Mouse (Mus musculus): ENCODE results near the gene Kcnh2. TPM values are rescaled to one million over a fixed set of nuclear protein-coding genes. Genes with fewer than 3 reads are reported as not detected.

Gene Kcnh2
- polyA plus RNA-seq, 1 experiment from 2014 or later: 26.2 TPM

DNA sequence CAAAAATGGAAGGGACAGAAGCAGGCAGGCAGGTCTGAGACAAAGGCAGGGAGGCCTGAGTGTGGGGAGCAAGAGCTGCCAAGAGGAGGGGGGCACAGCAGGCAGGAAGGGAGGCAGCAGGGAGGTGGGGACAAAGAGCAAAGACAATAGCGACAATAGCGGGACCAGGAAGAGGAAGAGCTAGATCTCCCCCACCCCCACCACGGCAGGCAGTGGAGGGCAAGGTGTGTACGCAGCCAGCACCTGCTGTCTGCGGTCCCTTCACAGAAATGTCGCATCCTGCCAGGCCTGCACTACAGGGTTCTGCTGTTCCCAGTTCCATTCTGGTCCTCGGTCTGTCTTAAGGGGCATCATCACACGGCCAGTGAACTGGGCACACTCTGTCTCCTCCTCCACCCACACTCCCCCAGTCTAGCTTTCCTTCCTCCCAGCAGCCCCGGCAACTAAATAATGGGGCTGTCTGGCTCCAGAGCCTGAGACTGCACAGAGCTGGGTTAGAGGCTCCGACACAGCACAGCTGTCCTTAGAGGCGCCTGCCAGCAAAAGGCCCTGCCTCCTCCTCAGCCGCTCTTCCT is 6.8 kb downstream of the Kcnh2 start:
- peaks cover 96% of the 10 kb centered on the region for H3K4me1 ChIP-seq
- H3K9ac ChIP-seq: peak overlapping the region; percentile 72
- no peak for ATAC-seq (ENCODE audit: extremely low read depth, insufficient number of reproducible peaks, low FRiP score, low TSS enrichment)
- peak overlapping the region; percentile 45 for H3K4me2 ChIP-seq
- H3K9me3 ChIP-seq: no peaks in the 10 kb centered on the region
- H3K4me3 ChIP-seq: no peak overlapping the region
- 9% methylated on average over 12 of the region's 12 CpGs for WGBS
- peak overlapping the region; percentile 79 for H3K27ac ChIP-seq (replicated peaks)
- no peaks in the 10 kb centered on the region; the same call in 1 of the 2 replicates for H3K27me3 ChIP-seq (replicated peaks)
- peaks cover 46% of the 10 kb centered on the region for H3K36me3 ChIP-seq

DNA sequence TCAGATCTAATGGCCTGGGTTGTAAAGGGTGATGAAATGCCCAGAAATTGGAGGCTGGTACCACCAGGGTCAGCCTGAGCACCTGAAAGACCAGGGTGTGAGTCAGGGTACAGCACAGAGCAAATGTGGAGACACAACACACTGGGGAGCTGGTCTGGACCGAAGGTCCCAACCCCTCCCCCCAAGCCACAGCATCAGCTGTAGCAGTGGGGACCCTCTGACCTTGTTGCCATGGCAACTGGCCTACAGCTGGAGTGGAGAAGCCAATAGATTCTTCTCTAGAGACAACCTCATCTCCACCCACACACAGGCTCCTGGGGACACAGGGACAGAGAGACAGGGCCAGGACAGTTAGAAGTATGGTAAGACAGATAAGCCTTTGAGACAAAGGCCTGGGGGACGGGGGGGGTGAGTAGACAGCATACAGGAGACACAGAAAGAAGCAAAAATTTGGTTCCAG is 7.4 kb downstream of the Kcnh2 start:
- no peak overlapping the region for H3K4me3 ChIP-seq
- peak overlapping the region; percentile 45 for H3K4me2 ChIP-seq
- ATAC-seq (ENCODE audit: extremely low read depth, insufficient number of reproducible peaks, low FRiP score, low TSS enrichment): no peak
- H3K36me3 ChIP-seq: peaks cover 51% of the 10 kb centered on the region
- peaks cover 96% of the 10 kb centered on the region for H3K4me1 ChIP-seq
- H3K9me3 ChIP-seq: no peaks in the 10 kb centered on the region
- H3K9ac ChIP-seq: peak overlapping the region; percentile 72
- peak overlapping the region; percentile 79 for H3K27ac ChIP-seq (replicated peaks)
- 9% methylated on average over 2 of the region's 2 CpGs for WGBS
- H3K27me3 ChIP-seq (replicated peaks): no peaks in the 10 kb centered on the region; the same call in 1 of the 2 replicates

DNA sequence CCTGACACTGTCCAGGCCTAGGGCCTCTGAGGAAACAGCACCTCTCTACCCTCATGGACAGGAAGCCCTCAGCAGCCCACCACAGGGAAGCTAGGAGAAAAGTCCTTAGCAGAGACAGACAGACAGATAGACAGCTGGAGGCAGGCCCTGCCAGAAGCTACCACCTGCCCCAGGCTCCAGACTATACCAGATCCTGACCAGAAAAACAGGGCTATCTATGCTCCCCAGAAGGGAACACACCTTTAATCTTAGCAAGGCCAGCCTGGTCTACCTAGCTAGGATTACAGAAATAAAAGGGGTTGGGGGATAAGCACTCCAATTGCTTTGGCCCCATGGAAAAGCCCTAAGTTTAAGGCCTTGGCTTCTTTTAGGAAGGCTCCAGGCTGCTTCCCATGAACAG is 8.0 kb downstream of the Kcnh2 start:
- Histone ChIP-seq H3K27ac (replicated peaks) (peak overlapping the region; percentile 79), H3K27me3 (replicated peaks) (no peaks in the 10 kb centered on the region), H3K4me1 (peaks cover 96% of the 10 kb centered on the region), H3K4me2 (peak overlapping the region; percentile 45; the same call in 1 of the 2 replicates), H3K36me3 (peaks cover 57% of the 10 kb centered on the region), H3K9me3 (no peaks in the 10 kb centered on the region), H3K4me3 (no peak overlapping the region), H3K9ac (peak overlapping the region; percentile 72)
- ATAC-seq (ENCODE audit: extremely low read depth, insufficient number of reproducible peaks, low FRiP score, low TSS enrichment): no peak

DNA sequence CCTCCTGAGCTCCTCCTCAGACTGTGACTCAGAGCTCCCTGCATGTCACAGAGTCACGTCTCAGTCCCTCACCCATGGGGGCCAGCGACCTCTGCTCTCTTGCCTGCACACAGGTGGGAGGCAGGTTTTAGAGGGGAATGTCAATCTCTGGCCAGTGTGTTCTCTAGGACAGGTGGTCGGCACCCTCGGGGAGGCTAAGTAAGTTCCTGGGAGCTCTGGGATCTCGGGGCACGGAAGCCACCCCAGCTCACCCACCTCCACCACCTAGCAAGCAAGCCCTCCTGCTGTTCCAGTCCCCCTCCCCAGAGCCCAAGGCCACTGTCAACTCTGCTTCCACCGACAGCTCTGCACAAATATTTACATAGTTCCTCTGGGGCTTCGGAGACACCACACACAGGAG is 8.4 kb downstream of the Kcnh2 start:
- Histone ChIP-seq H3K9me3 (no peaks in the 10 kb centered on the region), H3K36me3 (peaks cover 59% of the 10 kb centered on the region), H3K9ac (peak overlapping the region; percentile 72), H3K27ac (replicated peaks) (peak overlapping the region; percentile 79), H3K4me1 (peaks cover 96% of the 10 kb centered on the region), H3K4me2 (peak overlapping the region; percentile 45), H3K27me3 (replicated peaks) (no peaks in the 10 kb centered on the region), H3K4me3 (no peak overlapping the region)
- WGBS: 32% methylated on average over 8 of the region's 8 CpGs
- no peak for ATAC-seq (ENCODE audit: extremely low read depth, insufficient number of reproducible peaks, low FRiP score, low TSS enrichment)

DNA sequence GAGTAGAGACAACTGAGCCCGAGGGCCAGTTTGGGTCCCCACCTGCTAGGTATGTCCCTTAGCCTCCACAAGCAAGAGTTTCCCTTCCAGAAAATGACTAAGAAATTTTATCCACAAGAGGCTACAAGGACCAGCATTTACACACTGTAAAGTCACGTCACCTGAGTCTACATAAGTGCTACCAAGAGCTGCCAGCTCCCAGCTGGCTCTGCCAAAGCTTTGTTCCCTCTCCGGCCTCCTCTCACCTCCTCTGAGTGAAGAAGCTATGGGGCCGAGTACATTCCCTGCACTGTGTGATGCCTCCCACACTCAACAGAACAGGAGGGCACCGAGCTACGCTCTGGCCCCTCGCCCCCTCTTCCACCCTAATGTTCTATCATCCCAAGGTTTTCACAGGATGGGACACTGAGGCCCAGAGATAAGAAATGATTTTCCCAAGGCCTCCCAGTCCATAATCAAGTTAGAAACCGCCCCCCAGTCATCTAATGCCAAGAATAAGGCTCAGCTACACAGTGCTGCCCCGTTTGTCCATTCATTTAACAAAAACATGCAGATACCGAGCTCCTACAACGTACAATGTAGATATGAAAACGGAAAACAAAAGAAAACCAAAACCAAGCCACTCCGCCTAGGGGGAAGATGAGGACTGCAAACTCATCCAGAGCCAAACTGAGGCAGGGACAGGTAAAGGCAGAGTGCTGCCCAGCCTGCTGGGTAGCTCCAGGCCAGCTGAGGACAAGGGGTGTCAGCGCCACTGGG is 9.0 kb downstream of the Kcnh2 start:
- H3K9me3 ChIP-seq: no peaks in the 10 kb centered on the region
- ATAC-seq (ENCODE audit: extremely low read depth, insufficient number of reproducible peaks, low FRiP score, low TSS enrichment): no peak
- peak overlapping the region; percentile 79 for H3K27ac ChIP-seq (replicated peaks)
- H3K4me3 ChIP-seq: no peak overlapping the region
- 46% methylated on average over 14 of the region's 14 CpGs for WGBS
- H3K4me1 ChIP-seq: peaks cover 96% of the 10 kb centered on the region
- peak overlapping the region; percentile 45 for H3K4me2 ChIP-seq
- no peaks in the 10 kb centered on the region for H3K27me3 ChIP-seq (replicated peaks)
- peak overlapping the region; percentile 72 for H3K9ac ChIP-seq
- peaks cover 55% of the 10 kb centered on the region for H3K36me3 ChIP-seq

DNA sequence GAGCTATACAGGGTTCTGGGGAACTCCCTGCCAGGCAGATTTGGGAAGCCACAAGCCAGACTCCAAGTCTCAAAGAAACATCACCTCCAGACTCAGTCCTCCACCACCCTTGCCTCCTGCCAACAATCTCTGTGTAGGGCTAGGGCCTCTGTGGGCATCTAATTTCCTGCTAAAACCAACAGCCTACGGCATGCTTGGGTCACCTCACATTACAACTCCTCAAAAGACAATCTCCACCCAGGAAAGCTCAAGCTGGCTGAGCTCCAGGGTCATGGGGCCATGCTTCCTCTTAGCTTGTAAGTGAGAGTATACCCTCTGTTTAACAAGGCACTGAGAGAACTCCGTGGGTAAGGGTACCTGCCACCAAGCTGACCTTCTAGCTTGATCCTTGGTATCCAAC is 13.6 kb downstream of the Kcnh2 start:
- Histone ChIP-seq H3K9ac (peak overlapping the region; percentile 59), H3K36me3 (peaks cover 41% of the 10 kb centered on the region), H3K4me3 (no peak overlapping the region), H3K27me3 (replicated peaks) (no peaks in the 10 kb centered on the region), H3K4me2 (peak overlapping the region; percentile 51), H3K4me1 (peaks cover 92% of the 10 kb centered on the region), H3K9me3 (no peaks in the 10 kb centered on the region), H3K27ac (replicated peaks) (peak overlapping the region; percentile 96)
- WGBS: 21% methylated on average over 2 of the region's 2 CpGs
- no peak for ATAC-seq (ENCODE audit: extremely low read depth, insufficient number of reproducible peaks, low FRiP score, low TSS enrichment)

DNA sequence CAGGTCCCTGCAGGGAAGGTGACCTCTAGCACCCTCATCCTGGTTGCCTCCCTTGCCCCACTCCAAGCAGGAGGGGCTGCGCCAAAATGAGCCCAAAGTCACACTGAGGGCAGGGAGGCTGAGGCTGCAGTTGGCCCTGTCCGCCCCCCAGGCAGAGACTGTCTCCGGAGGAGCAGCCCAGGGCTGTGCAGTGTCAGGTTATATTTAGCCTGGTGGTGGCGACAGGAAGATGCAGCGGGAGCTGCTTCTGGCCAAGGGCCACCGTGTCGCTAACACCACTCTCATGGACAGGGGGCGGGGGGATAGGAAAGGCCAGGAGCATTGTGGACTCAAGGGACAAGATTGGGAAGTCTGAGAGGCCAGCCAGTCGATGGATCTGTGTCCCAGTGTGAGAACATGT is 14.0 kb downstream of the Kcnh2 start:
- Histone ChIP-seq H3K4me1 (peaks cover 89% of the 10 kb centered on the region), H3K36me3 (peaks cover 45% of the 10 kb centered on the region), H3K9me3 (no peaks in the 10 kb centered on the region), H3K27ac (replicated peaks) (peak overlapping the region; percentile 96), H3K27me3 (replicated peaks) (no peaks in the 10 kb centered on the region), H3K4me2 (peak overlapping the region; percentile 51), H3K4me3 (no peak overlapping the region), H3K9ac (peak overlapping the region; percentile 29)
- 6% methylated on average over 9 of the region's 9 CpGs for WGBS
- ATAC-seq (ENCODE audit: extremely low read depth, insufficient number of reproducible peaks, low FRiP score, low TSS enrichment): peak; percentile 69

DNA sequence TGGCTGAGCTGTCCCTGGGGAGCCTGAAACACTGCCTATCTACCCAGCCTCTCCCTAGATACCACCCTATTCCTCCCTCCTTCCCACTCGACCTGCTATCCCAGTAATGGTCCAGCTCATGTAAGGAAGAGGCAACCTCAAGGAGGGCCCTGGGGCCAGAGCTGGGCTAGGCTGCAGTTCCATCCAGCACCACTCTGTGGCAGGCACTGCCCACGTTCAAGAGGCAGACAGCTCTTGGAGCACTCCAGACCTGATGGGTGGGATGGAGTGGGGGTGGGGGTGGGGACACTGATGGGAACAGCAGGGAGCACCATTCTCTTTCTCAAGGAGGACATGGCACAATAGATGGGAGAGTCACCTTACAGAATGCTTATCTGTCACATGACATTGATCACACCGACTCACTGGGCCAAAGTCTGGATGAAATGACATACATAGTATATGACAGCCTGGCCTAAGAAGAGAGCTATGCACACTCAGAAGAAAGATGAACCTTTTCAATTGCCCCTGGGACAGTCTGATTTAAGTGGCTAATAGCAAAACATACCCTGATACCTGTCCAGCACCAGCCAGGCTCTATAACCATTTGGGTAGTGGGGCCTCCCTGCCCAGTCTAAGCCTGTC is 15.4 kb downstream of the Kcnh2 start:
- Histone ChIP-seq H3K9me3 (no peaks in the 10 kb centered on the region), H3K27me3 (replicated peaks) (no peaks in the 10 kb centered on the region), H3K9ac (peak overlapping the region; percentile 71), H3K4me1 (peaks cover 88% of the 10 kb centered on the region), H3K4me2 (no peak overlapping the region), H3K27ac (replicated peaks) (peak overlapping the region; percentile 96), H3K4me3 (no peak overlapping the region), H3K36me3 (peaks cover 59% of the 10 kb centered on the region)
- WGBS: 9% methylated on average over 3 of the region's 3 CpGs
- peak; percentile 70 for ATAC-seq (ENCODE audit: extremely low read depth, insufficient number of reproducible peaks, low FRiP score, low TSS enrichment)

DNA sequence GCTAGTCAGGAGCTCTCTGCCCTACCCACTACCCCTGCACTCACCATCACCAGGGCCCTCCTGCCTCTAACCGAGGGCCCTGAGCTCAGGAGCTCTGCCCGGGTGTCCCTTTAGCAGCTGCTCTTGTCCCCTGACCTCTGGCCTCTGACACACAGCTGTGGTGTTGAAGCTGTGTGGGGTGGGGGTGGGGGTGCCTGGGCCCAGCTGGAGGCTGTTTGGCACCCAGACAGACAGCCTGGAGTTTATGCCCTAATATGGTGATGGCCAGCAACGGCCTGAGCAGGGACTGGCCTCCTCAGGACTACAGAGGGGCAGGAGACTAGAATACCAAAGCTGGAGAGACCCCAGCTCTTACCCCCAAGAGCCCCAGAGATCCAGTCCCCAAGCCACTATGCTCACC is 16.7 kb downstream of the Kcnh2 start:
- no peaks in the 10 kb centered on the region for H3K9me3 ChIP-seq
- 9% methylated on average over 3 of the region's 3 CpGs for WGBS
- no peaks in the 10 kb centered on the region for H3K27me3 ChIP-seq (replicated peaks)
- peak overlapping the region; percentile 71 for H3K9ac ChIP-seq
- H3K4me1 ChIP-seq: peaks cover 88% of the 10 kb centered on the region
- H3K4me3 ChIP-seq: no peak overlapping the region
- H3K4me2 ChIP-seq: no peak overlapping the region
- H3K27ac ChIP-seq (replicated peaks): peak overlapping the region; percentile 74
- no peak for ATAC-seq (ENCODE audit: extremely low read depth, insufficient number of reproducible peaks, low FRiP score, low TSS enrichment)
- H3K36me3 ChIP-seq: peaks cover 55% of the 10 kb centered on the region

DNA sequence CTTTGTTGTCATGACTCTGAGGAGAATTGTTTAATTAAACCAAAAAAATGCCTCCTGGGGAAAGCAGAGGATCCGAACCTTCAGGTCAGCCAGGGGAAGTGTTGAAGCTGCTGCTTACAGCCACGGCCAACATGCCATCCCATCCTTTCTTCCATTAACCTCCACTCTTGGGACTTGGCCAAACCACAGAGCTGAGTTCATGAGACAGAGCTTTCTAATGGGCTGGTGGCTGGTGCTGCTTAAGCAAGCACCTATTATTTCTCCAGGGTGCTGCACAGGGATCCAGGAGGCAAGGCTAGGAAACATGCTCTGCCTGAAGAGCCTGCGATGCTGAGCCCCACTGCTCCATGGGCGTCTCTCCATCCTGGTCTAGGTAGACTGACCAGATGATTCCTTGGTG is 19.0 kb downstream of the Kcnh2 start:
- no peak overlapping the region for H3K9ac ChIP-seq
- H3K4me1 ChIP-seq: peaks cover 88% of the 10 kb centered on the region
- WGBS: 79% methylated on average over 4 of the region's 4 CpGs
- no peaks in the 10 kb centered on the region for H3K27me3 ChIP-seq (replicated peaks)
- H3K27ac ChIP-seq (replicated peaks): no peak overlapping the region
- ATAC-seq (ENCODE audit: extremely low read depth, insufficient number of reproducible peaks, low FRiP score, low TSS enrichment): no peak
- H3K4me3 ChIP-seq: no peak overlapping the region
- peaks cover 47% of the 10 kb centered on the region for H3K36me3 ChIP-seq
- H3K9me3 ChIP-seq: no peaks in the 10 kb centered on the region
- no peak overlapping the region for H3K4me2 ChIP-seq

DNA sequence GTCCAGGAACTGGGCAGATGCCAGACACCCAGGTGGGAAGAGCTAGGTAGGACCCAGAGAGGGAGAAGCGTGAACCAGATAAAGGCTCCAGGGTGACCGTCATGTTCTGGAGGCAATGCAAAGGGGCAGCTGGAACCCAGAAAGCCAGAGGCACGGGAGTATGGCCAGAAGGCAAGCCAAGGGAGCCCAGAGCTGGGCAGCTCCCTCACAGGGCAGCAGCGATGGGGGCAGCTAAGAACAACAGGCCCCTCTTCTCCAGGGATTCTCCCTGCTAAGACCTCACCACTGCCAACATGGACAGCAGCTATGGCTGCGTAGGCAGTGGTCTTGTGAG is 21.5 kb downstream of the Kcnh2 start:
- Histone ChIP-seq H3K4me3 (peak overlapping the region; percentile 39; the same call in 1 of the 2 replicates), H3K9ac (peak overlapping the region; percentile 77), H3K27ac (replicated peaks) (peak overlapping the region; percentile 89), H3K27me3 (replicated peaks) (peaks cover 15% of the 10 kb centered on the region; the same call in 1 of the 2 replicates), H3K4me1 (peaks cover 88% of the 10 kb centered on the region), H3K4me2 (peak overlapping the region; percentile 66), H3K36me3 (peaks cover 66% of the 10 kb centered on the region), H3K9me3 (no peaks in the 10 kb centered on the region)
- ATAC-seq (ENCODE audit: extremely low read depth, insufficient number of reproducible peaks, low FRiP score, low TSS enrichment): no peak
- WGBS: 20% methylated on average over 5 of the region's 5 CpGs
